Mouse (Mus musculus) heart, adult 9 months (tissue): Measurements from ENCODE around the gene Csf3.
"Not testable (repeated sequence)": the region's sequence is repeated elsewhere in the genome, so short reads cannot be mapped to it uniquely, and the experiment has no call there.

Experiments used
- DNase-seq, 2 experiments: peaks; one replicate each; pipeline ENCODE4 v3.0.0; 2022; ENCODE audit warnings: low spot score in 2 of 2

Csf3 gene

GRCm38 (mm10) chr11:98701213-98701670, at the start of gene Csf3:
TSS of gene Csf3 (plus strand) at chr11:98701263.
- DNase-seq = no peak

GRCm38 (mm10) chr11:98655076-98655475, 46.0 kb upstream of the Csf3 start:
- peak in 1 of 2 experiments; percentile 23 for DNase-seq

DNA sequence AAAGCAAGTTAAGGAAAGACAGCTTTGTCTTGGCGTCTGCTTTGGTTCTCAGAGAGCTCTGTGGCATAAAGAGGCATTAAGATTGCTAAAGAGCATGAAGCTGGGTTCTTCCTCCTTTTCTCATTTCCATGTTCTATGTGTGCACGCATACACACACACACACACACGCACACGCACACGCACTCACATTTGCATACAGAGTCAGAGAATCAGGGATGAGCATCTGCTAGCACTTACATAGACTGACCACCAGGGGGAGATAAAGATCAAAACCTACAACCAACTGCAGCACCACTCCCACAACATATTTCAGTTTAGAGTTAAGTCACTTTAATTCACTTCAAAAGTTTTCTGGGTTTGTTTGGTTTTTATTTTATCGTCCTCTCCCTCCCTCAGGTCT, 40.5 kb upstream of the Csf3 start:
- peak; percentile 29 to 41 for DNase-seq

GRCm38 (mm10) chr11:98664091-98664490, 37.0 kb upstream of the Csf3 start, which contains the start of gene Gsdma:
TSS of gene Gsdma (plus strand) at chr11:98664351.
- no peak for DNase-seq

- no peak for DNase-seq
Observed at GRCm38 (mm10) chr11:98668984-98669383, 32.1 kb upstream of the Csf3 start.

- no peak for DNase-seq
Observed at GRCm38 (mm10) chr11:98671284-98671815, 29.7 kb upstream of the Csf3 start.

DNA sequence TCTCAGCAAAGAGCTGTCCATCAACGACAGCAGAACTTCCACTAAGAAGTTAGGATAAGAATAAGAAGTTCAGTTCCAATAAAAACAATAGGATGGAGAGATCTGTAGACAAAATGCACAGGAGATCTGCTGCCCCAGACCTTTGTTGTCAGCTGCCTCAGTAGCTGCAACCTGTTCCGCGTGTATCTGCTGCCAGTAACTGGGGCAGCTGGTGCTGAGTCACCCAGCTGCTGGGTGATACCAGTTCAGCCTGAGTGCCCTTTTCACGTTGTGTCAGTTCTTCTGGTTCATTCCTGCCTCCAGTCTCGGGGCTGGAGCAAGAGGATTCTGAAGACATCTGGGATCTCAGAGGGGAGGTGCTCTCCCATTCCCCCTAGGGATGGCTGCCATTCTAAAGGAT, 29.2 kb upstream of the Csf3 start:
- no peak for DNase-seq

DNA sequence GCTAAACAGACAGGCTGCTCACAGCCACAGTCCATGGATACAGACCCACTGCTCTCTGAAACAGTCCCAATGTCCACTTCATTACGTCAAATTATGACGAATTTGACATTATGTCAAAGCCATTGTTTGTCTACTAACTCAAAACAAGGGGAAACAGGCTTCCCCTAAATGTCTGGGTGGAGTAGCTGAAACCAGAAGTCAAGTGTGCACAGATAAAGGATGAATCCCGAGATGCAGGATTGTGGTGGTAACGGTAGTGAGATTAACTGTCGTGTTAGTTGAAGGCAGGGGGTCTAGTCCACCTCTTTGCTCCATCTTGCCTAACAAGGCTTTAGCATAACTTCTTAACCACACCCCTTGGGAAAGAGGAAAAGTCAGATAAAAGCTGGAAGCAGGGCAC, 28.6 kb upstream of the Csf3 start:
- DNase-seq = no peak

GRCm38 (mm10) chr11:98673136-98673535, 27.9 kb upstream of the Csf3 start:
- peak; percentile 27 to 43 for DNase-seq

- no peak for DNase-seq
Observed at GRCm38 (mm10) chr11:98675829-98676363, 25.2 kb upstream of the Csf3 start.

DNA sequence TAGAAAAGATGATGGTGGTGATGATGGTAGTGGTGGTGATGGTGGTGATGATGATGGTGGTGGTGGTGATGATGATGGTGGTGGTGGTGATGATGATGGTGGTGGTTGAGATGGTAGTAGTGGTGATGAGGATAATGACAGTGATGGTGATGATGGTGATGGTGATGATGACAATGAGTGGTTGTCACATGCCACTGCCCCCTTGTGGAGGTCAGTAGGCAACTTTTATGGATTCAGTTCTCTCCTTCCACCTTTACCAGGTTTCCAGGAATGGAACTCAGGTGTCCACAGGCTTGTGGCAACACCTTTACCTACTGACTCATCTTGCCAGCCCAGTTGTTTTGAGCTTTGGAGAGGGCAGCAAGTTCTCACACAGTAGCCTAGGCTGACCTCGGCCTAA, 21.0 kb upstream of the Csf3 start:
- no peak for DNase-seq

DNA sequence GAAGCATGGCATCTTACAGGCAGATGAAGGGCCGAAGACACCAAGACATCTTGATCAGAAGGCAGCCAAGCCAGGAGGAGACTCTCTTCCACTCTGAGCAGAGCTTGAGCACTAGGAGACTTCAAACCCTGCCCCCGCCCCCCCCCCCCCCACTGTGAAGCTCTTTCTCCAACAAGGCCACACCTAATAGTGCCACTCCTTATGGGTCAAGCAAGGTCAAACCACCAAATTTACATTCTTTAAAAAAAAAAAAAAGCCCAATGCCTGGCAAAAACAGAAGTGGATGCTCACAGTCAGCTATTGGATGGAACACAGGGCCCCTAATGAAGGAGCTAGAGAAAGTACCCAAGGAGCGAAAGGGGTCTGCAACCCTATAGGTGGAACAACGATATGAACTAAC, 20.5 kb upstream of the Csf3 start:
- not testable (repeated sequence) for DNase-seq

DNA sequence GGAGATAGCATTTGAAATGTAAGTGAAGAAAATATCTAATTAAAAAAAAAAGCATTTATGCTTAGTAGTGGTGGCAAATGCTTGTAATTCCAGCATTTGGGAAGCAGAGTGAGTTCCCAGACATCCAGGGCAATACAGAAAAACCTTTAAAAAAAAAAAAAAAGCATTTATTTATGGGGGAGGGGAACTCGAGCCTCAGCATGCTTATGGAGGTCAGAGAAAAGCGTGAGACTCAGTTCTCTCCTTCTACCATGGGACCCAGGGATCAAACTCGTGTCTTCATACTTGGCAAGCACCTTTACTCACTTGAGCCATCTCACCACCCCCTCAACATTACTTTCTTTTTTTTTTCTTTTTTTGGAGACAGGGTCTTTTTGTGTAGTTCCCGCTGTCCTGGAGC, 19.9 kb upstream of the Csf3 start:
- no peak for DNase-seq

GRCm38 (mm10) chr11:98681786-98682745, 19.0 kb upstream of the Csf3 start, which contains the start of gene Psmd3:
TSS of gene Psmd3 (plus strand) at chr11:98682554.
- peak; percentile 95 to 98 for DNase-seq

GRCm38 (mm10) chr11:98682811-98683210, 18.3 kb upstream of the Csf3 start:
- DNase-seq = no peak

- no peak for DNase-seq
Observed at GRCm38 (mm10) chr11:98685642-98686041, 15.4 kb upstream of the Csf3 start.

- DNase-seq = no peak
Observed at GRCm38 (mm10) chr11:98686976-98687375, 14.1 kb upstream of the Csf3 start.

GRCm38 (mm10) chr11:98688009-98688408, 13.1 kb upstream of the Csf3 start:
- DNase-seq = no peak

DNA sequence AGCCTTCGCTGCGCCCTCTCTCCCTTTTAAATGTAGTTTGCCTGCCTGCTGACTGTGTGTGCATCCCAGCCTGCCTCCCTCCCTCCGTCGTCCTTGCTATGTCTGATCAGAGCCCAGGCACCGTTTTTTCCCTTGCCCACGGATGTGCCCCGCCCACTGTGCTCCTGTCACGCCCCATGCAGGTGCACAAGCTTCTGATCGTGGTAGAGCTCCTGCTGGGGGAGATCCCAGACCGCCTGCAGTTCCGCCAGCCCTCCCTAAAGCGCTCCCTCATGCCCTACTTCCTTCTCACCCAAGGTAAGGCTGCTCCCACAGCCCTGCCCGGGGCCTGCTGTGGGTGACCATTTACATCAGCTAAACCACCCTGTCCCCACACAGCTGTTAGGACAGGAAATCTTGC, 7.9 kb upstream of the Csf3 start:
- DNase-seq = no peak

DNA sequence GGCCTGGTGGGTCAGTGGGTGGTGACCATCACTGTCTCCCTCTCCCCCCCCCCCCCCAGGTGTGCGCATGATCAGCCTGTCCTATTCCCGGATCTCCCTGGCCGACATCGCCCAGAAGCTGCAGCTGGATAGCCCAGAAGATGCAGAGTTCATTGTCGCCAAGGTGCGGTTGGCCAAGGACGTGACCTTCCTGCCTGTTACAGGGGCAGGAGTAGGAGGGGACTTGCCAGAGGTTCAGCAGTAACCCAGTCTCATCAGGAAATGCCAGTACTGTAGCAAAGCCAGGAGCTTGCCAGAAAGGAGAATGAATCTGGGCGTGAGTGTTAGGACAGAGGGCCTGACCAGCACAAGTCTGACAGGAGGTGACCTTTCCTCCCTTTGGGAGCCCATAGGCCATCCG, 7.3 kb upstream of the Csf3 start:
- DNase-seq = no peak

DNA sequence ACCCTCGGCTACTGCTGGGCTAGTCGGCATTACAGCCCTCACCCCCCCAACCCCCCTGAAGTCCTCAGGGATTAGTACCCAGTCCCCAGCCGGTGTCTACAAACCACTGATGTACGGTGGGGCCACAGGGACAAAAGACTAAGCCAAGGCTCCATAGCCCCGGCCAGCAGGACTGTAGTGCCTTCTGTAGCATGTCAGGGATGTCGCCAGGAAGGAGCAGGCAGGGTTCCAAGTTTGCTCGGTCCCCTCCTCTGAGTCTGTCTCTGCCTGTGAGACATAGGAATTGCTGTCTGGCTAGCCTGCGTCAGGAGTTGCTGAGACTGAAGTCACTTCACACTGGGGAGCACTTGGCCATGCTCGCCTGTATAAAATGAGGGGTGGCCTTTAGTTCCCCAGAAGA, 6.8 kb upstream of the Csf3 start:
- DNase-seq = no peak

DNA sequence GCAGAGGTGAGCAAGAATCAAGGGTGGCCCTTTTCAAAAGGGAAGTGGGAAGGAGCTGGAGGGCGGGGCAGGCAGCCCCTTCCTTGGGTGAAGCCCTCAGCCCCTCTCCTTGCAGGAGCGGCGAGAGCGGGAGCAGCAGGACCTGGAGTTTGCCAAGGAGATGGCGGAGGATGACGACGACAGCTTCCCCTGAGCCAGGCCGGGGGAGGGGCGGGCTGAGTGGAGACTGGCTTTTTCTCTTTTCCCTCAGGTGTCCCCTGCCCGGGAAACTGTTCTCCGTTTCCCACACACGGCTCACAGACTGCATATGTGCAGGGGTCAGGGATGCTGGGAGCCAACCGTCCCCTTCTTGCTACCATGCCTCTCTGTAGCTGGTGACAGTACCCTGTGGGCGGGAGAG, 5.7 kb upstream of the Csf3 start:
- no peak for DNase-seq
